7 mouse cellular contexts compared by ENCODE assay signal in genomic region chr7:131539979-131540378, GRCm38 (mm10). TPM values are rescaled to one million over a fixed set of nuclear protein-coding genes. Genes with fewer than 3 reads are reported as not detected.
DNase-seq lines count a peak whose midpoint lies in the region; ATAC-seq and TF ChIP-seq lines count a peak whose summit lies in the region.

No protein-coding gene starts in this region.

- H3K9ac ChIP-seq in hindbrain, embryonic 16.5 days (ENCODE audit: low read depth, low read length): no peak overlapping the region

- H3K4me3 ChIP-seq in hindbrain, embryonic 16.5 days (ENCODE audit: low read length): no peak overlapping the region
- no peak overlapping the region for H3K4me3 ChIP-seq in spleen, adult 2 months (ENCODE audit: extremely low read depth, insufficient read depth, insufficient read length)

- peak; percentile 77; the same call in 1 of the 2 replicates for TF ChIP-seq CTCF in spleen, adult 2 months (IDR thresholded peaks at IDR 0.05; ENCODE audit: extremely low read depth, insufficient read depth, insufficient read length, insufficient replicate concordance)

- H3K4me2 ChIP-seq in hindbrain, embryonic 16.5 days (ENCODE audit: low read length): no peak overlapping the region

- no peaks in the 10 kb centered on the region for H3K36me3 ChIP-seq in hindbrain, embryonic 16.5 days (ENCODE audit: control insufficient read depth, insufficient read depth, low read length)
- no peaks in the 10 kb centered on the region for H3K36me3 ChIP-seq in spleen, adult 2 months (ENCODE audit: control insufficient read depth, insufficient read depth, low read length)

- H3K27ac ChIP-seq in hindbrain, embryonic 16.5 days (ENCODE audit: low read depth, low read length): no peak overlapping the region
- no peak overlapping the region for H3K27ac ChIP-seq in spleen, adult 2 months (ENCODE audit: insufficient read depth, low read length)

- peak; percentile 62 for DNase-seq in T-cell, adult 2 months (ENCODE audit: low spot score)
- DNase-seq in cerebellum, adult 18-20 months: peak; percentile 66 to 74
- DNase-seq in frontal cortex, adult 2 months (ENCODE audit: extremely low spot score in 1 of 2, low spot score in 1 of 2): peak; percentile 67 to 91
- DNase-seq in left cerebral cortex, adult 18-20 months (ENCODE audit: low spot score in 2 of 2): peak; percentile 85 to 89
- DNase-seq in mesoderm, embryonic 11.5 days (ENCODE audit: low read depth, low spot score): peak; percentile 91
- DNase-seq in spleen, adult 2 months (ENCODE audit: low read depth in 1 of 2, low spot score in 2 of 2): peak; percentile 44 to 71

- H3K9me3 ChIP-seq in hindbrain, embryonic 16.5 days (ENCODE audit: control insufficient read depth, low read length): no peaks in the 10 kb centered on the region

- TF ChIP-seq POLR2A in spleen, adult 2 months (IDR thresholded peaks at IDR 0.05; ENCODE audit: low read depth, low read length): no peak

- WGBS in hindbrain, embryonic 16.5 days: under 1% methylated on average over 7 of the region's 7 CpGs
- WGBS in spleen, adult 2 months: under 1% methylated on average over 7 of the region's 7 CpGs

- peak; percentile 69 for ATAC-seq in hindbrain, embryonic 16.5 days

- peaks cover 15% of the 10 kb centered on the region for H3K4me1 ChIP-seq in hindbrain, embryonic 16.5 days (ENCODE audit: control insufficient read depth, insufficient read depth, low read depth, low read length)
- H3K4me1 ChIP-seq in spleen, adult 2 months (ENCODE audit: control insufficient read depth, insufficient read depth, insufficient read length): peaks cover 18% of the 10 kb centered on the region; the same call in 1 of the 2 replicates

- H3K27me3 ChIP-seq in hindbrain, embryonic 16.5 days (replicated peaks; ENCODE audit: control insufficient read depth, insufficient read depth, low read length): peaks cover 51% of the 10 kb centered on the region
- peaks cover 30% of the 10 kb centered on the region for H3K27me3 ChIP-seq in spleen, adult 2 months (ENCODE audit: control insufficient read depth, insufficient read depth, low read length)

RNA-seq across cellular contexts. Expression of gene Hmx3, which starts 2.7 kb away (rescaled TPM):
- not detected in 2 replicates for polyA plus RNA-seq in frontal cortex, adult 2 months (2012; rRNA removed)
- 0.84 and 0.99 TPM in 2 replicates for polyA plus RNA-seq in hindbrain, embryonic 16.5 days (2015; fragmentation: Nextera tagmentation; extraction: Ambion mirVana)
- not detected for total RNA-seq in left cerebral cortex, adult 18-20 months (2021)
- polyA plus RNA-seq in spleen, adult 2 months (2012; rRNA removed): not detected in 2 replicates

RNA-seq across cellular contexts. Expression of gene Hmx2, which starts 8.6 kb away (rescaled TPM):
- polyA plus RNA-seq in frontal cortex, adult 2 months (2012; rRNA removed): not detected in 2 replicates
- 1.1 and 1.3 TPM in 2 replicates for polyA plus RNA-seq in hindbrain, embryonic 16.5 days (2015; fragmentation: Nextera tagmentation; extraction: Ambion mirVana)
- not detected for total RNA-seq in left cerebral cortex, adult 18-20 months (2021)
- 0.05 TPM in 1 of 2 replicates, not detected in the other for polyA plus RNA-seq in spleen, adult 2 months (2012; rRNA removed)

RNA-seq across cellular contexts. Expression of gene Bub3, which starts 20.0 kb away (rescaled TPM):
- polyA plus RNA-seq in frontal cortex, adult 2 months (2012; rRNA removed): 75.0 and 75.8 TPM in 2 replicates
- polyA plus RNA-seq in hindbrain, embryonic 16.5 days (2015; fragmentation: Nextera tagmentation; extraction: Ambion mirVana): 149 and 162 TPM in 2 replicates
- total RNA-seq in left cerebral cortex, adult 18-20 months (2021): 10 to 100 TPM; 65.5 to 71.7 TPM
- 51.3 and 54.8 TPM in 2 replicates for polyA plus RNA-seq in spleen, adult 2 months (2012; rRNA removed)
